Mouse (Mus musculus): ENCODE data around the gene Dock7.
A peak's percentile ranks its signal among the peaks of the same experiment; 100 is the strongest.

Dock7 gene

DNA sequence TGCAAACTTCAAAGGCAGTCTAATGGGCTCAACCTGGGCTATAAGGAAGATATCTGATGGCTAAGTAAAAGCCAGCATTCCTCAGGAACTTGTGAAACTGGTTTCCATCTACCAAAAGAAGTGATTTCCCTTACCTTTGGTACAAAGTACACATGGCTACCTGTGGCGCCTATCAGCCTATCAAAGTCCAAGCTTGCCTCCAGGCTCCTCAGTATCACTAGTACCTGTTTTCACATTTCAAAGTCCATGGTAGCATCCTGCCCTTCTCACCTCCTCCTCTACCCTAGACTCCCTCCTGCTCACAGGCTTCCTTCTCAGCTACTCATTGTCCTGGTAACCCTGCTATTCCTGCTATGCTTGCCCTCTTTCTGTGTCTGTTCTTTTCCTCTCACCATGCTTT, 202.5 kb downstream of the Dock7 start:
- DNase-seq (ENCODE audit: extremely low read depth, low read depth) = no peak

DNA sequence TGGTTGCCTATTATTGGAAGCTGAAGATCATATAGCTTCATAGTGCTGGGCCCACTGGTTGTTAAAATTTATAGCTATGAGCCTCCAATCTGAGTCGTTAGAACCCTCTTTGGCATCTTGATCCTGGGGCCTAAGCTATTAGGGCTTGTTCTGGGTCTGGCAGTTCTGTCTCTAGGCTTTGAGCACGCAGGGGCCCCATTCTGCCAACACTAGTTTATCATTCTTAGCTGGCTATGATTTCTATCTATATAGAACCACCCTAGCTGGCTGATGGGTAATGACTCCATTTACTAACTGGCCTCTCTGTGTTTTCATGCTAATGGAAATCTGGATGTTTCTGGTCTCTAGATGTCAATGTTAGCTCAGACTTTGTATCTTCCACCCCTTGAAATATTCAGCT, 203.0 kb downstream of the Dock7 start:
- DNase-seq (ENCODE audit: extremely low read depth, low read depth) = no peak

DNA sequence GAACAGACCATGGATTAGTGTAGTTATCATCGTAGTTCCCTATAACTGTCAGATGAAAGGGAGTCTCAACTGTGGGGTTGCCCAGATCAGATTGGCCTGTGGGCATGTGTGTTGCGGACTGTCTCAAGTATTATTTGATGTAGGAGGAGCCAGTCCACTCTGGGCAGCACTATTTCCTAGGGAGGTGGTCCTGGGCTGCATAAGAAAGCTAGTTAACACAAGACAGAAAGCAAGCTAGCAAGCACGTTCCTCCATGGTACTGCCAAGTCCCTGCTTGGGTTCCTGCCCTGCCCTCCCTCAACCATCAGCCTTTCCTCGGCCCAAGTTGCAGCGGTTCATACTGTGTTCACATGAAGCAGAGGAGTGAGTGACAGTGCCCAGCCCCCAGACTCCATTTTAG, 210.5 kb downstream of the Dock7 start:
- DNase-seq (ENCODE audit: extremely low read depth, low read depth) = no peak

DNA sequence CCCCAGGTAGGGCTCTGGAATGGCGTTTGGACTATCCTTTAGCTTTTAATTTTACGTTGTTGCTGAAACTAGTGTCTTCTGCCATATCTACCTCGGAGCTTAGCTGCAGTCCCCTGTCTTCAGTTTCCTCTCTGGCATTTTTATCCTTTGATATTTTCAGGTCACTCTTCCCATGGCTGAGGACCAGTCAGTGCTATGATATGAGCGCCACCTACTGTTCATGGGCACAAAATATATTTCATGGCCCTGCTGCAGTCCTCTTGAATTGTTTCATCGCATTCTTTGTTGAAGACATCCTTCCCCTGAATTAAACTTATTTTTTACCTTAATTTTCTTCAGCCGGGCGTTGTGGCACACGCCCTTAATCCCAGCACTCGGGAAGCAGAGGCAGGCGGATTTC, 233.6 kb downstream of the Dock7 start:
- DNase-seq (ENCODE audit: extremely low read depth, low read depth) = peak; percentile 30

All from MEL-GATA-1-ER (cell line).